Mouse (Mus musculus): ENCODE measurements around the gene Ifnl3. TPM values are rescaled to one million over a fixed set of nuclear protein-coding genes. Genes with fewer than 3 reads are reported as not detected.
"Not testable (repeated sequence)": the region's sequence is repeated elsewhere in the genome, so short reads cannot be mapped to it uniquely, and the experiment has no call there.

Ifnl3 gene
- total RNA-seq (2021) (not detected), polyA plus RNA-seq (2012; rRNA removed) (not detected in 2 replicates)
- long read RNA-seq: 0 reads

DNA sequence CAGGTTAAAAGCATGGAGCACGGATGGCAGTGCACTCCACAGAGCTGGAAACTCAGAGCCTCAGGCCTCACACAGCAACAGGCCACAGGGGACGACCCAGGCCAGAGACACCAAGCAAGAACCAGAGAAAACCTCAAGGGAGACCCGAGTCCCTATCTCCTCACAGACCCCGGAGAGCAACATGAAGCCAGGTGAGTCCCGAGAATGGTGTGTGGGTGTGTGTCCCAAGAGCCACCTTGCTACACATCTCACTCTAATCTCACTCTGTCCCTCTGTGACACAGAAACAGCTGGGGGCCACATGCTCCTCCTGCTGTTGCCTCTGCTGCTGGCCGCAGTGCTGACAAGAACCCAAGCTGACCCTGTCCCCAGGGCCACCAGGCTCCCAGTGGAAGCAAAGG, at the start of gene Ifnl3:
Gene Ifnl3 (plus strand): TSS at position 301 of the 400 bp plus-strand sequence.
- H3K27ac ChIP-seq; H3K4me1 ChIP-seq (ENCODE audit: control insufficient read depth, insufficient read depth, low read length); H3K79me2 ChIP-seq (replicated peaks; ENCODE audit: control insufficient read depth, insufficient read depth, low read length); DNase-seq; H3K27me3 ChIP-seq (ENCODE audit: control insufficient read depth, insufficient read depth, low read length); intact Hi-C loops (cut with DNase I); H3K36me3 ChIP-seq (ENCODE audit: control insufficient read depth, insufficient read depth, low read length); H3K9ac ChIP-seq (ENCODE audit: low read depth, low read length); H3K4me3 ChIP-seq: not testable (repeated sequence)
- WGBS: 65% methylated on average over 5 of the region's 6 CpGs

DNA sequence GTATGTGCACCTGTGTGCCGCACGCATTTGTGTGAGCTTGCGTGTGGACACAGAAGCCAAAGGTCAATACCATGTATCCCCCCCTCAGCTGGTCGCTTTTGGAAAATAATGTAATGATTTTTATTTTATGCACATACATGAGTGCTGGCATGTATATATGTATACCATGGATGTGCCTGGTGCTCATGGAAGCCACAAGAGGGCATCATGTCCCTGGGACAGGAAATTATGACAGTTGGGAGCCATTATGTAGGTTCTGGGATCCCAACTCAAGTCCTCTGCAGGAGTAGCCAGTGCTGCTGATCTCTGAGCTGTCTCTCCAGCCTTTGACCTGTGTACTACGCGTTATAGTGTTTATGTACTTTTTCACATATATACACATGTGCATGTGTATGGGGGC, 46.4 kb upstream of the Ifnl3 start:
- Histone ChIP-seq H3K27me3 (ENCODE audit: control insufficient read depth, insufficient read depth, low read length) (no peaks in the 10 kb centered on the region), H3K36me3 (ENCODE audit: control insufficient read depth, insufficient read depth, low read length) (no peaks in the 10 kb centered on the region), H3K4me1 (ENCODE audit: control insufficient read depth, insufficient read depth, low read length) (no peaks in the 10 kb centered on the region), H3K4me3 (no peak overlapping the region), H3K9ac (ENCODE audit: low read depth, low read length) (no peak overlapping the region), H3K27ac (no peak overlapping the region), H3K79me2 (replicated peaks; ENCODE audit: control insufficient read depth, insufficient read depth, low read length) (no peaks in the 10 kb centered on the region)
- 91% methylated on average over 6 of the region's 6 CpGs for WGBS
- no peak for DNase-seq
- TF ChIP-seq EP300 (IDR thresholded peaks at IDR 0.05; ENCODE audit: insufficient read depth, low read depth, low read length) (no peak), POLR2A (IDR thresholded peaks at IDR 0.05; ENCODE audit: insufficient read depth, low read depth, low read length) (no peak), CTCF (IDR thresholded peaks at IDR 0.05) (no peak)
- intact Hi-C loops (cut with DNase I): no loop called here

DNA sequence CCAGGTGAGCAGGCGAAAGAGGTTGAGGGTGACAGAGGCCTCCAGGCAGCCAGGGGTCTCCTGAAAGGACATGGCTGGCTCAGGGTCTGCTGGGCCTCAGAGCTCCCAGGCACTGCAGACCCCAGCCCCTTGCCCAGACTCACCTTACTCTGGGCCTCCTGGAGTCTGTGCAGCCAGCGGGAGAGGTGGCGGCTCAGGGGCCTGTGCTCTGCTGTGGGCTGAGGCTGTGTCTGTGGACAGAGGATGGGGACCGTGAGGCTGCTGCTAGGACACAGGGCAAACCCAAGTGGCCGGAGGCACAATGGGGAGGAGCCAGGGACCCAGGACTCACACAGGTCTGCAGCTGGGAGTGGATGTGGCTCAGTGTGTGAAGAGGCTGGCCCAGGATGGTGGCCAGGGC, 45.3 kb upstream of the Ifnl3 start:
- Histone ChIP-seq H3K4me1 (ENCODE audit: control insufficient read depth, insufficient read depth, low read length) (no peaks in the 10 kb centered on the region), H3K27me3 (ENCODE audit: control insufficient read depth, insufficient read depth, low read length) (no peaks in the 10 kb centered on the region), H3K27ac (no peak overlapping the region), H3K9ac (ENCODE audit: low read depth, low read length) (no peak overlapping the region), H3K79me2 (replicated peaks; ENCODE audit: control insufficient read depth, insufficient read depth, low read length) (no peaks in the 10 kb centered on the region), H3K36me3 (ENCODE audit: control insufficient read depth, insufficient read depth, low read length) (no peaks in the 10 kb centered on the region), H3K4me3 (no peak overlapping the region)
- no peak for DNase-seq
- TF ChIP-seq CTCF (IDR thresholded peaks at IDR 0.05) (no peak), POLR2A (IDR thresholded peaks at IDR 0.05; ENCODE audit: insufficient read depth, low read depth, low read length) (no peak), EP300 (IDR thresholded peaks at IDR 0.05; ENCODE audit: insufficient read depth, low read depth, low read length) (no peak)
- 86% methylated on average over 5 of the region's 5 CpGs for WGBS
- intact Hi-C loops (cut with DNase I): no loop called here

DNA sequence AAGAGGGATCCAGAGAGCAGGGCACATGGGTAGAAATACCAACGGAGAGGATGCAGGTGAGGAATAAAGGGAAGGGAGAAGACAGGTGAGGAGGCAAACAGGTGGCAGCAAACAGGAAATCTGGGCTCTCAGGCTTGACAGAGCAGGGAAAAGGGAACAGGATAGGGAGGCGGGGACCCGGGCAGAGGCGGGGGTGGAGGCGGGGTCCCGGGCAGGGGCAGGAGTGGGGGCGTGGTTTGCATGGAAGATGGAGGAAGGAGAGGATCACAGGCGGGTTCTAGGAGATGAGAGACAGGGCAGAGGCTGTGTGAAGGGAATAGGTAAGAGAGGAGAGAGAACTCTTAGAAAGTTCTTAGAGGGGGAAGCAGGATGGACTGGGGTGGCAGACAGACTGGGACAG, 43.8 kb upstream of the Ifnl3 start:
- WGBS: 4% methylated on average over 8 of the region's 8 CpGs
- Histone ChIP-seq H3K9ac (ENCODE audit: low read depth, low read length) (no peak overlapping the region), H3K27me3 (ENCODE audit: control insufficient read depth, insufficient read depth, low read length) (no peaks in the 10 kb centered on the region), H3K79me2 (replicated peaks; ENCODE audit: control insufficient read depth, insufficient read depth, low read length) (no peaks in the 10 kb centered on the region), H3K4me3 (no peak overlapping the region), H3K4me1 (ENCODE audit: control insufficient read depth, insufficient read depth, low read length) (no peaks in the 10 kb centered on the region), H3K27ac (no peak overlapping the region), H3K36me3 (ENCODE audit: control insufficient read depth, insufficient read depth, low read length) (no peaks in the 10 kb centered on the region)
- DNase-seq: no peak
- intact Hi-C loops (cut with DNase I): no loop called here
- TF ChIP-seq EP300 (IDR thresholded peaks at IDR 0.05; ENCODE audit: insufficient read depth, low read depth, low read length) (no peak), CTCF (IDR thresholded peaks at IDR 0.05) (no peak), POLR2A (IDR thresholded peaks at IDR 0.05; ENCODE audit: insufficient read depth, low read depth, low read length) (no peak)

DNA sequence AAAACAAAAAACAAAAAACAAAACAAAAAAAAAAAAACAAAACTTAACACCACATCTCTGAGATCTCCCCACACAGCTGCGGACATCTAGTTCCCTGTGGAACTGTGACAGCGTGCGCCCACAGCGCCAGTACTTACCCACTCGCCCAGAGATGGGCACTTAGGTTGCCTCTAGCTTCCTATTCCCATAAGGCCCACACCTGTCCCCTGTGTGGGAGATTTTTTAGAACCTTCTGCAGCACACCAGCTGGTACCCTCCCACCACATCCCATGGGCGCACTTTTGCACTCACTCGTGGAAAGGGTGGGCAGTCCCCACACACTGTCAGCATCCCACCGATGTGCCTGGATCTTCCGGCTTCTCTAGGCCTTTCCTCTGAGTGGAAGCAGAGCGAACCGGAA, 39.8 kb upstream of the Ifnl3 start:
- Histone ChIP-seq H3K9ac (ENCODE audit: low read depth, low read length) (no peak overlapping the region), H3K4me1 (ENCODE audit: control insufficient read depth, insufficient read depth, low read length) (no peaks in the 10 kb centered on the region), H3K27me3 (ENCODE audit: control insufficient read depth, insufficient read depth, low read length) (no peaks in the 10 kb centered on the region), H3K27ac (no peak overlapping the region), H3K36me3 (ENCODE audit: control insufficient read depth, insufficient read depth, low read length) (no peaks in the 10 kb centered on the region), H3K79me2 (replicated peaks; ENCODE audit: control insufficient read depth, insufficient read depth, low read length) (no peaks in the 10 kb centered on the region), H3K4me3 (no peak overlapping the region)
- intact Hi-C loops (cut with DNase I): no loop called here
- DNase-seq: no peak
- WGBS: 77% methylated on average over 11 of the region's 11 CpGs
- TF ChIP-seq POLR2A (IDR thresholded peaks at IDR 0.05; ENCODE audit: insufficient read depth, low read depth, low read length) (no peak), EP300 (IDR thresholded peaks at IDR 0.05; ENCODE audit: insufficient read depth, low read depth, low read length) (no peak), CTCF (IDR thresholded peaks at IDR 0.05) (no peak)

DNA sequence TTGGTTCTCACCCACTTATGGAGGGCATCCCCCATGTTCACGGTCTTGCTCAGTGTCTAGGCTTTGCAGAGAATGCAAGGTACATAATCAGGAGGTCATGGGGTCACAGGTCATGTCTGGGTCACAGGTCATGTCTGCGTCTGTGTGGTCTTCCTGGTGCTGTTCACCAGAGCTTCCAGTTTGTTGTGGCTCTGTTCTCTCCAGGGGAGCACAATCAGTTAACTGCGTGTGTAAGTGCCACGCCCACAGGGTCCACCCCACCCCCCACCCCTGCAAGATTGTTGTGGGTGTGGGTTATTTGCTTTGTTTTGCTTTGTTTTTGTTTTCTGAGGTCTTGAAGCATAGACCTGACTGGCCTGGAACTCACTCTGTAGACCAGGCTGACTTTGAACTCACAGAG, 38.4 kb upstream of the Ifnl3 start:
- no peak overlapping the region for H3K27ac ChIP-seq
- H3K4me3 ChIP-seq: no peak overlapping the region
- H3K79me2 ChIP-seq (replicated peaks; ENCODE audit: control insufficient read depth, insufficient read depth, low read length): no peaks in the 10 kb centered on the region
- DNase-seq: no peak
- no peaks in the 10 kb centered on the region for H3K4me1 ChIP-seq (ENCODE audit: control insufficient read depth, insufficient read depth, low read length)
- H3K9ac ChIP-seq (ENCODE audit: low read depth, low read length): no peak overlapping the region
- no peaks in the 10 kb centered on the region for H3K36me3 ChIP-seq (ENCODE audit: control insufficient read depth, insufficient read depth, low read length)
- TF ChIP-seq CTCF (IDR thresholded peaks at IDR 0.05): no peak
- no peak for TF ChIP-seq EP300 (IDR thresholded peaks at IDR 0.05; ENCODE audit: insufficient read depth, low read depth, low read length)
- no peaks in the 10 kb centered on the region for H3K27me3 ChIP-seq (ENCODE audit: control insufficient read depth, insufficient read depth, low read length)
- intact Hi-C loops (cut with DNase I): no loop called here
- WGBS: 27% methylated on average over 4 of the region's 4 CpGs

Measured in heart, adult 2 months (tissue).